Mouse (Mus musculus) spleen, adult 2 months (tissue): ENCODE data around the gene Cntn4. TPM values are rescaled to one million over a fixed set of nuclear protein-coding genes. Genes with fewer than 3 reads are reported as not detected.

Experiments
- DNase-seq, 2 experiments: peaks; one replicate each; pipeline versions ENCODE4 v3.0.0 to v3.0.0-alpha.2; 2012 to 2021; ENCODE audit warnings: low spot score in 2 of 2, low read depth in 1 of 2
- H3K27ac ChIP-seq: fragments of 200-500 bp; 2 replicates; pipeline ENCODE4 v1.5.1; 2012; ENCODE audit warnings: low read length, inconsistent platforms; ENCODE audit not compliant: insufficient read depth
- H3K27me3 ChIP-seq: fragments of 200-500 bp; 2 replicates; pipeline ENCODE4 v1.6.1; 2012; ENCODE audit warnings: mild to moderate bottlenecking, moderate library complexity, low read length, inconsistent platforms; ENCODE audit not compliant: control insufficient read depth, insufficient read depth
- H3K36me3 ChIP-seq: fragments of 200-500 bp; 2 replicates; pipeline ENCODE4 v1.6.1; 2012; ENCODE audit warnings: mild to moderate bottlenecking, low read length, inconsistent platforms; ENCODE audit not compliant: control insufficient read depth, insufficient read depth
- H3K4me1 ChIP-seq: fragments of 200-500 bp; 2 replicates; pipeline ENCODE4 v1.6.1; 2011; ENCODE audit warnings: inconsistent platforms; ENCODE audit not compliant: control insufficient read depth, insufficient read depth, insufficient read length
- H3K4me3 ChIP-seq: fragments of 200-500 bp; 2 replicates; pipeline ENCODE4 v1.5.1; 2011; ENCODE audit warnings: mild to moderate bottlenecking, inconsistent platforms; ENCODE audit not compliant: insufficient read depth, insufficient read length; ENCODE audit errors: extremely low read depth
- CTCF ChIP-seq: fragments of 200-500 bp; IDR thresholded peaks from 2 replicates; pipeline ENCODE4 v1.5.1; 2011; ENCODE audit warnings: mild to moderate bottlenecking, inconsistent platforms; ENCODE audit not compliant: insufficient read depth, insufficient read length, insufficient replicate concordance; ENCODE audit errors: extremely low read depth
- POLR2A ChIP-seq: fragments of 200-500 bp; IDR thresholded peaks from 2 replicates; pipeline ENCODE4 v1.6.1; 2011; ENCODE audit warnings: low read depth, low read length, inconsistent platforms
- WGBS: fragments of 180-500 bp; shearing (Covaris S2); methylation state at CpG from one replicate; pipeline ENCODE4 v1.1.7; 2018; 5-methylcytosine and 5-hydroxymethylcytosine counted together
- polyA plus RNA-seq: library from polyadenylated mRNA; depleted of rRNA; stranded (reverse); fragments of >200 nt; gene quantifications from 2 replicates; pipeline ENCODE4 v1.2.3, GENCODE M21; 2012; rRNA removed

Gene Cntn4
- polyA plus RNA-seq = not detected in 2 replicates

GRCm38 (mm10) chr6:105677149-105678031 lies at the start of gene Cntn4:
Gene Cntn4 (plus strand): TSS chr6:105677660.
- no peaks in the 10 kb centered on the region for H3K36me3 ChIP-seq
- no peak within 1 kb of the TSS for H3K4me3 ChIP-seq
- H3K4me1 ChIP-seq = no peaks in the 10 kb centered on the region
- H3K27ac ChIP-seq = no peak within 1 kb of the TSS
- no peak for TF ChIP-seq POLR2A
- TF ChIP-seq CTCF = no peak
- WGBS = 13% methylated on average over 40 of the region's 40 CpGs
- DNase-seq = no peak
- H3K27me3 ChIP-seq = no peaks in the 10 kb centered on the region; the same call in 1 of the 2 replicates

GRCm38 (mm10) chr6:105674276-105674675 lies 3.2 kb upstream of the Cntn4 start:
- Histone ChIP-seq H3K4me3 (no peak overlapping the region), H3K27ac (no peak overlapping the region), H3K36me3 (no peaks in the 10 kb centered on the region), H3K27me3 (no peaks in the 10 kb centered on the region; the same call in 1 of the 2 replicates), H3K4me1 (no peaks in the 10 kb centered on the region)
- no peak for DNase-seq
- no peak for TF ChIP-seq CTCF
- TF ChIP-seq POLR2A = no peak
- 66% methylated on average over 4 of the region's 4 CpGs for WGBS

GRCm38 (mm10) chr6:105675099-105675498 lies 2.4 kb upstream of the Cntn4 start:
- Histone ChIP-seq H3K4me1 (no peaks in the 10 kb centered on the region), H3K36me3 (no peaks in the 10 kb centered on the region), H3K27me3 (no peaks in the 10 kb centered on the region; the same call in 1 of the 2 replicates), H3K27ac (no peak overlapping the region), H3K4me3 (no peak overlapping the region)
- 51% methylated on average over 3 of the region's 3 CpGs for WGBS
- TF ChIP-seq POLR2A = no peak
- no peak for TF ChIP-seq CTCF
- no peak for DNase-seq

GRCm38 (mm10) chr6:105676637-105677036 lies 823 bp upstream of the Cntn4 start:
- no peak overlapping the region for H3K4me3 ChIP-seq
- H3K27ac ChIP-seq = no peak overlapping the region
- DNase-seq = no peak
- no peaks in the 10 kb centered on the region for H3K4me1 ChIP-seq
- H3K36me3 ChIP-seq = no peaks in the 10 kb centered on the region
- H3K27me3 ChIP-seq = no peaks in the 10 kb centered on the region; the same call in 1 of the 2 replicates
- no peak for TF ChIP-seq CTCF
- no peak for TF ChIP-seq POLR2A
- 36% methylated on average over 5 of the region's 5 CpGs for WGBS

GRCm38 (mm10) chr6:105678778-105679177 lies 1.3 kb downstream of the Cntn4 start:
- Histone ChIP-seq H3K27ac (no peak overlapping the region), H3K27me3 (no peaks in the 10 kb centered on the region; the same call in 1 of the 2 replicates), H3K36me3 (no peaks in the 10 kb centered on the region), H3K4me3 (no peak overlapping the region), H3K4me1 (no peaks in the 10 kb centered on the region)
- no peak for TF ChIP-seq CTCF
- TF ChIP-seq POLR2A = no peak
- WGBS = 16% methylated on average over 5 of the region's 5 CpGs
- DNase-seq = no peak

GRCm38 (mm10) chr6:105681496-105681895 lies 4.0 kb downstream of the Cntn4 start:
- no peak overlapping the region for H3K27ac ChIP-seq
- no peak overlapping the region for H3K4me3 ChIP-seq
- H3K4me1 ChIP-seq = no peaks in the 10 kb centered on the region
- H3K27me3 ChIP-seq = no peaks in the 10 kb centered on the region; the same call in 1 of the 2 replicates
- DNase-seq = no peak
- TF ChIP-seq CTCF (no peak), POLR2A (no peak)
- H3K36me3 ChIP-seq = no peaks in the 10 kb centered on the region
- WGBS = 50% methylated on average over 2 of the region's 2 CpGs

GRCm38 (mm10) chr6:105683251-105683650 lies 5.8 kb downstream of the Cntn4 start:
- WGBS = 84% methylated on average over 5 of the region's 5 CpGs
- H3K27ac ChIP-seq = no peak overlapping the region
- no peaks in the 10 kb centered on the region for H3K36me3 ChIP-seq
- no peak for DNase-seq
- H3K27me3 ChIP-seq = no peaks in the 10 kb centered on the region
- TF ChIP-seq CTCF = no peak
- TF ChIP-seq POLR2A = no peak
- H3K4me3 ChIP-seq = no peak overlapping the region
- H3K4me1 ChIP-seq = no peaks in the 10 kb centered on the region
